Mouse (Mus musculus): ENCODE data around the gene Inka2. TPM values are rescaled to one million over a fixed set of nuclear protein-coding genes. Genes with fewer than 3 reads are reported as not detected.
"Not testable (repeated sequence)": the region's sequence is repeated elsewhere in the genome, so short reads cannot be mapped to it uniquely, and the experiment has no call there.

Gene Inka2
- total RNA-seq, 2 experiments from 2014 or later: 18.8 to 25.7 TPM

DNA sequence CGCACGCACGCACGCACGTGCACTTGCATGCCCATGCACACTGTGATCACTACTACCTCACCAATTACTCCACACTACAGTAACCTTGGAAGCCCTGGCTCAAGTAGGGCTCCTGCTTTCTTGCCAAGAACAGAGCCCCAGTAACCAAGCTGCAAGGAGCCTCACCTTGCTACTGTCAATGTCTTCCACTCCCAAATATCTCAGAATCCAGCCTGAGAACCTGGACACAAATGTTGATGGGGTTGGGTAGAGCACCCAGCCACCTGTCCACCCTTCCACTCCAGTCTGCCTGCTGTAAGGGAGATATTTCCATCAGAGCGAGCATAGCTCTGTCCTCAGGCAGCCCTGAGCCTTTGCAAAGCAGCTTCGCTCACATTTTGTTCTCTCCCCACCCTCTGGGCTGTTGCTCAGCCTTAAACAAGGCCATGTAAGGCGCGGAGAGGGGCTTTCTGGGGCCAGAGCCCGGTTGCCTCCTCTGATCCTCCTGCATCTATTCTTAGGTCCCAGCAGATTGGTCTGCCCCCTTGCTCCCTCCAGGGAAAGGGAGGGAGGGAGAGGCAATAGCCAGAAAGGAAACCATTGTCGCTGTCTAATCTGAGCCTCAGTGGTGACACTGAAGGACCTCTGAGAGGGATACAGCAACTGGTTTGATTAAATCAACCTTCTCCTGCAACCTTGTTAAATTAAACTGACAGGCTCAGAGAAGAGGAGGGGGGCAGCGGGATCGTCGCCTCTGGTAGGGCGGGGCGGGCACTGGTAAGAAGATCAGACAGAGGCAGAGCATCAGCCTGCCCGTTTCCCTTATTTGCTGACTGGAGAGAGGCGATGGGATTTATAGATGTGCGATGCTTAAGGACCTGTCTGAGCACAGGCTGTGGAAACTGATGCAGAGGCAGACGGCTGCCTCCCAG lies 8.7 kb upstream of the Inka2 start:
- DNase-seq (ENCODE audit: low spot score): peak; percentile 51
- intact Hi-C loops (cut with DNase I): no loop called here

DNA sequence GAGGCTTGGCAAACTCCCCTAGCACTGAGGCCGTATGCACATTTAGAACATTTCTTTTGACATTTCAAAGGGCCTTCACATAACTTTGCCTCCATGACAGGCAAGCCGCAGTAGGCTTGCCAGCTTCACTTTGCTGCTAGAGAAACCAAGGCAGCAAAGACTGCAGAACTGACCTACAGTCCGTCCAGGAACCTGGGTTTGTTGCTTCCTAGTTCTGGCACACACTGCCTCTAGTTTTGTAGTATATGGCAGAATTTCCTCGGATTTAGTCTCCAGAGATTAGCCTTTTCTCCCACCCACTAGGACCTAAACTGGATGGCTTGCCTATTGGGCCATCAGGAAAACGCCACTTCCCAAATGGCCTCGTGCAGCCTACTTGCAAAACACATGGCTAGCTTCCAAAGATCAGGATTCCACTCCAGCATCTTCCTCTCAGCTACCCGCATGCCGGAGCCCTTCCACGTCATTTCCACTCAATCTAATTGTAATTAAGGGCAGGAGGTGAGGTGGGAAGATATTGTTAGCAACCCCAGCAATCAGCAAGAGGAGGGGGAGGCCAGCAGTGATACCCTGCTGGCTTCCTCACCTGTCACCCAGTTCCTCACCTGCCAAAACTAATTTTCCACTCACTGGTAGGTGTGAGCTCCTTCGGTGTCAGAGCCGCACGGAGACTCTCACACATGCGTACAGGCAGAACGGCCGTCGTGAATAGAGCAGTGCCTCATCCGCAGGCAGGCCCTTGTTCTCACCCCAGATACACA lies 7.8 kb upstream of the Inka2 start:
- no peak for DNase-seq (ENCODE audit: low spot score)

DNA sequence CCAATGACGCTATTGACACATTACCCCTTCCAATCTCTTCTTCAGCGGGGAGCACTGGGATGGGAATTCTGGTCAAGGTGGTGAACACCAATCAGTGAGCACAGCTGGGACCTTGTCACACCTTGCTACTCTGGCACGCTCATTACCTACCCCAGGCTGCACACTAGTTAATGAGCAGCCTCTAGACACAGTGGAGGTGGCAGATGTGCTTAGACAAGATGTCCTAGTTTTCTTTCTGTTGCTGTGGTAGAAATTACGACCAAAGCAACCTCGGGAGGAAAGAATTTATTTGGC lies 7.3 kb upstream of the Inka2 start:
- intact Hi-C loops (cut with DNase I): no loop called here
- DNase-seq (ENCODE audit: low spot score): no peak

More for the DNA sequence above, 7.8 kb upstream of the Inka2 start:
- intact Hi-C loops (cut with DNase I): no loop called here

DNA sequence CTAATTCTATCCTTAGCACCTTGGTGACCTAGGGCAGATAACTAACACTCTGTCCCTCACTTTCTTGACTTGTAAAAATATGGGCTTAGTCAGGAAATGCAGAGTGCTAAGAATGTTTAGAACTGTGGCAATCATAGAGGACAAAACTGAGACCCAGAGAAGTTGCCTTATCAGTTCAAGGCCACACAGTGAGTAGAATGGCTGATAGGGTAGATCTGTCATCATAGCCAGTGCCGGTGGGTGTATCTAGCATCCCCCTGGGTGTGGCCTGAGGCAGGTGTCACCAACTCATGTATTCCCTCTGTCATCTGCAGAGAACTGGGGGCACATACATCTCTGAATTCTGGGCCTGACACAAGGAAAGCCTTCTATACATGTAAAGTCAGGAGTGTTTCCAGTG lies 6.1 kb upstream of the Inka2 start:
- intact Hi-C loops (cut with DNase I): no loop called here
- no peak for DNase-seq (ENCODE audit: low spot score)

DNA sequence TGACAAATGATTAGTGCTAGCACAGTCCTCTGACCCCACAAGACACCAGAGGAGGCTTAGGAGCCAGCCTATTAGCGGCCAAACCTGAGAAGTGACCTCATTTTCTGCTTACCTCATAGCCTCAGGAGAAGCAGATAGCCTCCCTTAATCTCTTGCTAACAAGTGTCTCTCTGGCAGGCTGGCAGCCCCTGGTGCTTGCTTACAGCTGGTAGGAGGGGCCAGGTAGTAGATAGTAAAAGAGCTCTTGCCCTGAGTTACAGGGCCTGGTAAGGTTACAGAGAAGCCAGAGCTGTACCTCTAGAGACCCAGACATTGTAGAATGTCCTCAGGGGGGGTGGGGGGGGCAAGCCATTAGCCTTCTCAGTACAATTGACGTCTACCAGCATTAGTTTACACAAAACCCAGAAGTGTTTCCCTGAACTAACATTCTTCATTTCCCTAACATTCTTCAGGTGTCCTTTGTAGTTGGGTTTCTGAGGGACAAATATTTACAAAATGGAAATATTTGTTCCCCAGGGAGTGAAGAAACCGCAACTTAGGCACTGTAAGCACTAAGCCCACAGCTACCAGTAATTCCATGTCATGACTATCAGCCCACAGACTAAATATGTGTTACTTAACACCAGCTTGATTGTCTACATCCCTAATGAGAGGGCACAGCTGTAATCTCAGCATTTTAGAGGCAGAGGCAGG lies 5.0 kb upstream of the Inka2 start:
- intact Hi-C loops (cut with DNase I): no loop called here
- no peak for DNase-seq (ENCODE audit: low spot score)

DNA sequence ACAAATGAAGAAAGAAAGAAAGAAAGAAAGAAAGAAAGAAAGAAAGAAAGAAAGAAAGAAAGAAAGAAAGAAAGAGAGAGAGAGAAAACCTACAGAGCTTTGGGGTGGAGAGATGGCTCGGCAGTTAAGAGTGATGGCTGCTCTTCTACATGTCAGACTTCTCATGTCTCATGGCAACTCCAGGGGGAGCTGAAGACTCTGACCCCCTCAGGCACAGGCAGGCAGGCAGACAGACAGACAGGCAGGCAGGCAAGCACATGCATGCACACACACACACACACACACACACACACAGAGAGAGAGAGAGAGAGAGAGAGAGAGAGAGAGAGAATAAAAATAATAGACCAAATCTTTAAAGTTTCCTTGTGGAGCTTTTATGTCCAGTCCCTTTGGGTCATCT lies 3.6 kb upstream of the Inka2 start:
- intact Hi-C loops (cut with DNase I); DNase-seq (ENCODE audit: low spot score): not testable (repeated sequence)

DNA sequence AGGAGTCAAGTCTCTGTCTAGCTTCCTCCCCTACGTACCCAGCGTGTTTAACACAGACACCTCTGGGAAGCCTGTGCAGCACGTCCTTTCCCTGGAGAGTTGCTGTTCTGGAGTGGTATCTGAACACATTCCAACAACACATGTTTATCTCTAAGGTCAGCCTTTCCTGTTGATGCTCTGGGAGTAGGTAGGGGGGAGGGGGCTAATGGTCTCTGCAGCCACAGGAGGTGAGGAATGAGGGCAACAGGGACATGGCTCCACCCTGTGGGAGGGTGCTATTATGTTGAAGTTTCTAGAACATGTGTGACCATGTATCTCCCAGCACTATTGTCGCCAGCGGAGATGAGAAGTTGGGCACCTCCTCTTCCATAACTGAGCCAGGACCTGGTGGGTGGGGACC lies 3.0 kb upstream of the Inka2 start:
- intact Hi-C loops (cut with DNase I): no loop called here

DNA sequence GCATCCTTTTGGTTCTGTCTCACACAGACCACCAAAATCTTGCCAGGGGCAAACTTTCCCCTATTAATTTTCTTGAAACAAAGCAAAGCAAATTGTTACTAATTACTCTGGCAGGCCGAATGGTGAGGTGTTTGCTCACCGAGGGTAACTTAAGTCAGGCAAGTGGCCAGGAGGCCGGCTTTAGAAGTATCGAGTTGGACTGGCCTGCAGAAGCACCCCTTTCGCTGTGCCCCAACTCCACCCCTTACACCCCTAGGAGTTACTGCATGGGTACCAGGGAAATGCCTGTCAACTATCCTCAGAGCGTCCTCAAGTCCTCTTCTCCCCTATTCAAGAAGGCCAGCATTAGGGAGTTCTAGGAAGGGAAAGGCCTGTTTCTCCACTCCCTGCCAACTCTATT lies 828 bp upstream of the Inka2 start:
- intact Hi-C loops (cut with DNase I): no loop called here
- no peak for DNase-seq (ENCODE audit: low spot score)

More for the DNA sequence above, 3.0 kb upstream of the Inka2 start:
- DNase-seq (ENCODE audit: low spot score): peak; percentile 71

DNA sequence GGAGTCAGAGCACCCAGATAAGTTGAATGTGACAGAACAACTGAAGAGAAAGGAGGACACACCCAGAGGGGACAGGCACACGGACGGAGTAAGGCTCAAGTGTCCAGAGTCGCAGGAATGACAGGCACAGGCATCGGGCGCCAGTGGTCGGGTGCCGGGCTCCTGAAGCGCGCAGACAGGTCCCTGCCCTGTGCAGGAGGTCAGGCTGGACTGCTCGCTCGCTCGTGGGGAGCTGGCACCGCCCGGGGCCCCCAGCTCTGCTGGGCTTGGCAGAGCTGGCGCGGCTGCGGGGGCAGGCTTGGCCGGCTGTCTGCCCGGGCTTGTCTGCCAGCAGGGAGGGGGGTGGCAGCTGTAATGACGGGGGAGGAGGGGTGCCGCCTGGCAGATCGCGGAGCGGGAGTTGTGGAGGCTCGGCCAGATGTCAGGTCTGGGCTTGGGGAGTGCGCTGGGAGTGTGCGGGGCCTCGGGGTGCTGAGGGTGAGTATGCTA lies 706 bp downstream of the Inka2 start:
- DNase-seq (ENCODE audit: low spot score): no peak
- intact Hi-C loops (cut with DNase I): no loop called here

DNA sequence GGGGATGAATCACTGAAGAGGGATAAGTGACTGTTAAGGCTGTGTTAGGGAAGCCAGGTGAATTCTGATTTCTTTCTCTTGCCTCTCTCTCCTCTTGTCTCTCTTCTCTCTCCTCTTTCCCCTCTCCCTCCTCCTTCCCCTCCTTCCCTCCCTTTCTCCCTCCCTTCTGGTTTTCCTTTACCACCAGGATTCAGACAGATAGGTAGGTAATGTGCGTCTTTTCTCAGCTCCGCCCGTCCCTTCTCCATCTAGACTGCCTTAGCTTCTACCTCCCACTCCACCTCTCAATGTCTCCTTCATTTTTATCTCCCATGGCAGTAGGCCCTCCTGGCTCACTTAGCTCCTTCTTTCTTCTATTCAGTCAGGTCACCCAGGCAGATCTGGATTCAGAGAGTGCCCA lies 1.2 kb downstream of the Inka2 start:
- DNase-seq (ENCODE audit: low spot score): no peak
- intact Hi-C loops (cut with DNase I): no loop called here

DNA sequence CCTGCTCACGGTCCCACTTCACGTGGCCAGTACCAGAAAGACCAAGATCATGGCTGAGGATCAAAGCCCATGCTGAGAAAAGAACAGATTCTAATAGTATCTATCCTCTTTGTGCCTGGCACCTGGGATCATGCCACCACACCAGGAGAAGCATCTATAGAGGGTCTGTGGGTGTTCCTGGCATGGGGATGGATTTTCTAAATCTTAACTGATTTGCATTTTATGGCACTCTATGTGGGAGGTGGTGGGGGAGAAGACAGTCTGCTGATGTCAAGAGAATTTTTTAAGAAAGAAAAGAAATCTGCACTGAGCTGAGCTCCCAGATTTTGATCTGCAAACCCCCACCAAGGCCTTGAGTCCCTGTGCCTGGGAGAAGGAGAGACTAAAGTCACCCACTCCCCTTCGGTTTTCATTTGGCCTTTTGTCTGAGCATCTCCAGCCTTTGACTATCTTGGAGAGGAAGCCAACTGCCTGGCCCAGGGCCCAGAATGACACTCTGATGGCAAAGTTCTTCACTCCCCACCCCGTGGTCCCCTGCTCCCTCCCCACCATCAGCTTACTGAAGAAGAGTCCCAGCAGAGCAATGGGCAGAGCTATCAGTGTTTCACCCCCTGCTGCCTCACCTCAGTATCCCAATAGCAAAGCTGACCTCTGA lies 2.1 kb downstream of the Inka2 start:
- intact Hi-C loops (cut with DNase I): no loop called here
- no peak for DNase-seq (ENCODE audit: low spot score)

DNA sequence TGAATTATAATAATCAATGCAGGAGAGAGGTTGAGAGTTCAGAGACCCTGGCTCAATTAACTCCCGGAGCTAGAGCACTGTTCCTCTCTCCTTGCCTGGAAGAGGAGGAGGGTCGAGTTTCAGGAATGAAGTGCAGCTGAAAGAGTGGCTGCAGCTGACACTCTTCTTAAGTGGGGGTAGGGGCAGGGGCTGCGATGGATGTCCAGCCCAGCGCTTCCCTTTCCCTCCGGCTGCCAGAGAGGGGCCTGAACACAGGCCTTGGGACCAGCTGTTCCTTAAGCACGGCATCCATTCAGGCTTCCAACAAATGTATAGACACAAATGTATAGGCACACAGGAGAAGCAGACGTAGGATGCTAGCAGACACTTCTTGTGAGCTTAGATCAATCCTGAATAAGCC lies 3.2 kb downstream of the Inka2 start:
- no peak for DNase-seq (ENCODE audit: low spot score)

DNA sequence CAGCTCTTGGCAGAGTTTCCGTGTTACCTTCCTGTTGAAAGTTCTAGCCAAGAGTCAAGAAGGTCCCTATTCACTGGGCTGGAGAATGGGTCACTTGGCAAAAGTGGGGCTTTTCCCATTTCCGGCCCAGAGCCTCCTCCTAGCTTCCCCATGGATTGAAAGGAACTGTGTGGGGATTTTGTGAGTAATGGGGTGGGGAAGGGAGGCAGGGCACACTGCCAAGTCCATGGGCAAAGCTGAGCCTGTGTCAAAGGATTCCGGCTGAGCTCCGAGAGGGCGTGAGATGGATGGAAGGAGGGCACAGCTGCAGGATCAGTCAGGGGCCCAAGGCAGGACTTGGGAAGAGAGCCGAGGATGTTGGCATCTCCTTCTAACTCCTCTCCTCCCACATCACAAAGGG lies 5.8 kb downstream of the Inka2 start:
- no peak for DNase-seq (ENCODE audit: low spot score)
- intact Hi-C loops (cut with DNase I): no loop called here

More for the DNA sequence above, 3.2 kb downstream of the Inka2 start:
- intact Hi-C loops (cut with DNase I): no loop called here

DNA sequence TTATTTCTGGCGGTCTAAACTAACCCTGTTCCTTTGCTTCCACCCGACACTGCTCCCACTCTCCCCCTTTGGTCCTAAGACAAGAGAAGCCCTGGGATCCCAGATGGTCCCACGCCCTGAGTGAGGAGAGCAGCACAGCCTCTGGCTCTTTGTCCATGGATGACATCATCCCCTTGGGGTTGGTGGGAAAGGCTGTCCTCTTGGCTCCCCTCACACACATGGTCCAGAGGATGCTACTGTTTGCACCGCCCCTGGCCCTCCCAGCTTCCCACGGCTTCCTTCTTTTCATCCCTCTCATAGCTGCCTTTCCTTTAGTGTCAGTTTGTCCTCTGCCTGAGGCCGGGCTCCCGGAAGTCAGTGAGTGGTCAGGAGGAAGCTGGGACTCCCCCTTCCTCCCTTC lies 7.3 kb downstream of the Inka2 start:
- DNase-seq (ENCODE audit: low spot score): peak; percentile 70
- intact Hi-C loops (cut with DNase I): no loop called here

DNA sequence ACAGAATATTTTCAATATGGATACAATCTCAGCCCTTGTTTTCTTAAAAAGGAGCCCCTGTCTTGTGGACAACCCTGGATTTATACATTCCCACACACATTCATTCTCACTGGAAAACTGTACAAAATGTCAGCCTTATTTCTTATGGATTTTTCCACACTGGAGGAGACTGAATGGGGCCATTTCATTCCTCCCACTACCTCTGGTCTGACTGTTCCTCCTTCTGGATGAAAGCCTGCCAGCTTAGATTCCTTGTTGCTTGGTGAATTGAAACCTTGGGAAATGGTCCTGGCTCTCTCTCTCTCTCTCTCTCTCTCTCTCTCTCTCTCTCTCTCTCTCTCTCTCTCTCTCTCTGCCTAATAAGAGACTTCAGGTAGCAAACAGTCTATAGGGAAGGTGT lies 8.4 kb downstream of the Inka2 start:
- intact Hi-C loops (cut with DNase I): no loop called here
- no peak for DNase-seq (ENCODE audit: low spot score)

DNA sequence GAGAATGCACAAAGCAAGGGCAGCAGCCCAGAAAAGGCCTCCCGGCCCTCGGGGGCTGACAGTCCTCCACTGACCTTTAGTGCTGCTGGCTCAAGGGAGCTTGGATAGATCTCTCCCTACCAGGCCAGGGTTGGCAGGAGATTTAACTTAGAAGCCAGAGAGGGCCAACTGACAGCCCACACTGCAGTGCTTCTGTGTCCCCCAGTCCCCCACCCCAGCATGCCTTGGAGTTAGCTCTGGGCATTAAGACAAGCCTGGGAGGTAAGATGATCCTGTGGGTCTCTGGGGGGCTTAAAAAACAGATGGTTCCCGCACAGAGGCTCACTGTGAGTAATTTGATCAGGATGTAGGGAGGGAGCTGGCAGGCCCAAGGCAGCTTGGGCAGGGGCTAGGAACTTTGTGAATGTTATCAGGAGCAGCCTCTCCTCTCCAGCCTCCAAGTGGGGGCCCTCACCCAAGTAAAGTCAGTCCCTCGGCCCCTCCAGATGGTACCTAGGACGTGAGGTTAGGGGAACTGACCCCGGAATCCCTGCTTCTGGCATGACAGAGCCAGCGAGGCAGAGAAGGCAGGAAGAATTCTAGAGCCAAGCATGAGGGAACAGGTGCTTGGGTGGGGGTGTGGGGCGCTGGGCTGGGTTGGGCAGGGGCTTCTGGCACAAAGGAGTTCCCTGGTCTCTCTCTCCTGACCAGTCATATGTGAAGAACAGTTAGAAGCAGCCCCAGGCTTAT lies 9.9 kb downstream of the Inka2 start:
- DNase-seq (ENCODE audit: low spot score): no peak

DNA sequence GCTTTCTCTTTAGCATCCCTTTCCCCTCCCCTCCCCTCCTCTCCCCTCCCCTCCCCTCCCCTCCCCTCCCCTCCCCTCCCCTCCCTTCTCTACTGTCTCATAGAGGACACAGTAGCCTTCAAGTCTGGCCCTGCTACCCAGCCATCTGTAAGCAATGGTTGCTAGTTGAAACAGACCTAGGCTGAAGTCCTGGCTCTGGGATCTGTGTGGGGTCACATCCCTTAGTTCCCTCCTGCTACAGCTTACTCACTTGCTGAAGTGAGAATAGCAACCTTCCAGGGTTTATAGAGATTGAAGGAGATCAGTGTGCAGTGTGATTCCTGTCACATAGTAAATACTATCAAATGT lies 10.4 kb downstream of the Inka2 start:
- DNase-seq (ENCODE audit: low spot score): no peak
- intact Hi-C loops (cut with DNase I): no loop called here

More for the DNA sequence above, 9.9 kb downstream of the Inka2 start:
- intact Hi-C loops (cut with DNase I): no loop called here

DNA sequence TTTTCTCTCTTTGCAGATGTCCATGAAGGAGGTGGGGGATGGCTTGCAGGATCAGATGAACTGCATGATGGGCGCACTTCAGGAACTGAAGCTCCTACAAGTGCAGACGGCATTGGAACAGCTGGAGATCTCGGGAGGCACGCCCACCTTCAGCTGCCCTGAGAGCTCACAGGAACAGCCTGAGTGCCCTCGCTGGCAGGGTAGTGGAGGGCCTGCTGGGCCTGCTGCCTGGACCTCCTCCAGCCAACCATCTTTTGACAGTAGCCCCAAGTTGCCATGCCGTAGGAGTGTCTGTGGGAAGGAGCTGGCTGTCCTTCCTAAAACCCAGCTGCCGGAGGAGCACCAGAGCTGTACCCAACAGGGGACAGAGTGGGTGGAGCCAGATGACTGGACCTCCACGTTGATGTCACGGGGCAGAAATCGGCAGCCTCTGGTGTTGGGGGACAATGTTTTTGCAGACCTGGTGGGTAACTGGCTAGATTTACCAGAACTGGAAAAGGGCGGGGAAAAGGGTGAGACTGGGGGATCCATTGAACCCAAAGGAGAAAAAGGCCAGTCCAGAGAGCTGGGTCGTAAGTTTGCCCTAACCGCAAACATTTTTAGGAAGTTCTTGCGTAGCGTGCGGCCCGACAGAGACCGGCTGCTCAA lies 12.1 kb downstream of the Inka2 start:
- intact Hi-C loops (cut with DNase I): no loop called here
- DNase-seq (ENCODE audit: low spot score): no peak

DNA sequence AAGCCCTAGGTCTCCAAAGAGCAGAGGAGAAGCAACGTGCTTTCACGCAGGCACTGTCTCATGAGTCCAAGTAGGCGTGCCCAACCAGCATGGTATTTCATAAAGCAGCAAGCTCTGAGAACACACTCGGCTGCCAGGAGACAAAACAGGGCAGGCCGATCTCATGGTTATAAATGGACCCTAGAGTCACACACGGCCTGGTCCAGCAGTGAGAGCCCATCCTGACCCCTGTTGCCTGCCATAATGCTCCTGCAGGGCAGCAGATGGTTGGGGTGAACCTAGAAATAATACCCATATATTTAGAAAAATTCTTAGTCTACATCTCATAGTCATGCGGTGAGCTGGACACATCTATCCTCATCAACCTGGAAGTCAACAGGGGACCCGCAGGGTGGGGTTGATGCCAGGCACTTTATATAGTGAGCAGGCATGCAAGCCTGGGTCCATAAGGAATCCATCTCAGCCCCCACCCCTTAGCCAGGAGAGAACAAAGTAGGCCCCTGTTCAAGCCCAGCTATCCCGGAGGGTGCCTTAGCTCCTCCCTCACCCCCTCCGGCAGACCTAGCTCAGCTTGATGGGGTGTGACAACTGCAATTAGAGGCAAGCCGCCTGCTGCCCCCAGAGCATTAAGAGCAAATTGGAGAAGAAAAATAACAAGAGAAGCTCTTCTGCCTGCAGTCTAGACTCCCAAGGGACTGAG lies 13.6 kb downstream of the Inka2 start:
- intact Hi-C loops (cut with DNase I): no loop called here
- no peak for DNase-seq (ENCODE audit: low spot score)

All from heart, postnatal 25 days (tissue).